Mouse (Mus musculus): ENCODE measurements at regions not wholly inside any gene's neighbourhood (a gene's known extent, or its start where the extent isn't known, plus 50 kb on each side); places are given as distances from the start of the nearest gene placed in this dataset.

DNA sequence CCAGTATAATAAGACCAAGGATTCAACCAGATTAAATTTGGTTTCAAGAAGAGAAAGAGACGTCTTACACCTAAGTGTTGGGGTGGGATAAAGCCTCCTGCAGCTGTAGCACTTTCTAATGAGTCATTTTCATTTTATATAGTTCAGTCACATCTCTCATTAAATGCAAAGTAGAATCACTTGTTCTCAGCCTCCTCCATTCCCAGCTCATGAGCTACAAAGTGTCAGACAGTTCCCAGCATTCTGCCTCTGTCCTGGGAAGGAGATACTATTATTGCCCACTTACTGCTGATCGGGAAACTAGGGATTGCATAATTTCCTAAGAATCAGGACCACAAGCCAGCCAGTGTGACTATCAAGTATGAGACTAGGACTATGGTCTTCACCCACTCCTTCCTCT, 158.9 kb downstream of the Tph2 start:
- no peak for DNase-seq (ENCODE audit: low spot score)

DNA sequence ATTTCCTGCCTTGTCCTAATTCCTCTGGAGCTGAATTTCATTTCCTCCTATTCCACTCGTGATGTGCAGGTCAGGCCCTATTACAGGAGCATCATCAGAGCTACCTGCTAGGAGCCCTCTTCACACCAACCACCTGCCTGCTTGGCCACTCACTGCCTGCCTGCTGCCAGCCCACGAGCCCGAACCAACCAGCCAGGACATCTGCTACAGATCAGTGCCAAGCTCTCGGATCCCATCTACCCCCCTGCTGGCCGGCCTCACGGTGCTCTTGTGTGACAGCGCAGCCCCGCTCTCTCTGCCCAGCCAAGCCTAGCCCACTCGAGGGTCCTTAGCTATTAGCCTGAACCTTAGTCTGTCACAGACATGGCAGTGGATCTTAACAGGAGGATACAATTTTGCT, 165.4 kb downstream of the Tph2 start:
- no peak for DNase-seq (ENCODE audit: low spot score)

DNA sequence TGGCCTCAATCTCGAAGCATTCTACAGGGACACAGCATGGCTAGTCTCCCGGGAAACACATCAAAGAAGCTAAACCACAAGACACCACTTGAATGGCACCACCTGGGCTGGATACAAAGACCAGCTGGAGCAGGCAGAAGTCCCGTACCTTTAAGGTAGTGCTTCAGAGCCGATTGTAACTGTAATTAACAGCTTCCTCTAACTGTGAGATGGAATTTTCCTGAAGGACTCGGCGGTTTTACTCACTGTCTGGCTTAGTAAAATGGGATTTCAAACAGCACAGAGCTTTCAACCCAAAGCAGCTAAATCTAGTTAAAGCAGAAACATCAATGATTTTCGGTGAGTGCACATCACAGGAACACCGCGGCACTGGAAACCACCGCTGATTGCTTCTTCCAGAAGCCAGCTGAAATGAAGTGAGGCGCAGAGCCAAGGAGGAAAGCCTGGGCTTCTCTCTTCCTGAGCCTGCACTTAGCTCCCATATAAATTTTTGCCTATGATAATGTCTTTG, 171.3 kb downstream of the Tph2 start:
- DNase-seq (ENCODE audit: low spot score), result no peak

- no peak for DNase-seq (ENCODE audit: low spot score)
Measured at GRCm38 (mm10) chr10:115012922-115013321, 171.9 kb downstream of the Tph2 start.

DNA sequence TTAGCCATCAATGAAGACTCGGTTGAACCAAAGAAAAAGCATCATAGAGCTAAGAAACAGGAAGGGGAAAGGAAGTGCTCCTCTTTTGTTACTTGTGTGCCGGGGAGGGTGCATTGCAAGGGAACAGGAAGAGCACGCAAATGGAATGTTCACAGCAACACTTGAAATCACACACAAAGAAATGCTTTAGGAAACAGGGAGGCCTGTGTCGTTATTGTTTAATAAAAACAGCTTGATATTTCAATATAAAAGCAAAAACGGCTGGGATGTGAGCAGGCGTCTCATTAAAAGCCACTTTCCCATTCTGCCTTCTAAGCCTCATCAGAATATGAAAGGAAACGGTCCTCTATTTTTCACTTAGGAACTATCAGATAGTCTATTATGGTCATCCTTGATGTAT, 172.5 kb downstream of the Tph2 start:
- no peak for DNase-seq (ENCODE audit: low spot score)

DNA sequence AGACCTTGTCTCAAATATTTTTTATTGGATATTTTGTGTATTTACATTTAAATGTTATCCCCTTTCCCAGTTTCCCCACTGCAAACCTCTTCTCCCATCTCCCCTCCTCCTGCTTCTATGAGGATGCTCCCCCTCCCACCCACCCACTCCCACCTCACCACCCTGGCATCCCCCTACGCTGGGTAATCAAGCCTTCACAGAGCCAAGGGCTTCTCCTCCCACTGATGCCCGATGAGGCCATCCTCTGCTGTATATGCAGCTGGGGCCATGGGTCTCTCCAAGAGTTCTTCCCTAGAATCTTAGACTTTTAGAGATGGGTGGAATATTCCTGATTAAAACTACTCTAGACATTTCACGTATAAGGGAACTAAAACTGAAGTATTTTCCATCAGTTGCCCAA, 172.9 kb downstream of the Tph2 start:
- DNase-seq (ENCODE audit: low spot score), result no peak

DNA sequence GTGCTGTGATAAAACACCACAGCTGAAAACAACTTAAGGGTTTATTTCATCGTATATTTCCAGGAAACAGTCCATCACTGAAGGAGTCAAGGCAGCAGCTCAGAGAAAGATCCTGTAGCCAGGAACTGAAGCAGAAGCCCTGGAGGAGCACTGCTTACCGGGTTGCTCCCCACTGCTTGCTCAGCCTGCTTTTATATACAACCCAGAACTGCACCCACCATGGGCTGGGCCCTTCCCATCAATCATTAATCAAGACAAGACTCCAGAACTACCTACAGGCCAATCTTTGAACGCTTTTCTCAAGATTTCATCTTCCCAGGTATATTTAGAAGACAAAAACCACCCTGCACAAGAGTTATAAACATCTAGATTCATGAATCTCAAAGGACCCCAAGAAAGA, 188.4 kb downstream of the Tph2 start:
- no peak for DNase-seq (ENCODE audit: low spot score)

DNA sequence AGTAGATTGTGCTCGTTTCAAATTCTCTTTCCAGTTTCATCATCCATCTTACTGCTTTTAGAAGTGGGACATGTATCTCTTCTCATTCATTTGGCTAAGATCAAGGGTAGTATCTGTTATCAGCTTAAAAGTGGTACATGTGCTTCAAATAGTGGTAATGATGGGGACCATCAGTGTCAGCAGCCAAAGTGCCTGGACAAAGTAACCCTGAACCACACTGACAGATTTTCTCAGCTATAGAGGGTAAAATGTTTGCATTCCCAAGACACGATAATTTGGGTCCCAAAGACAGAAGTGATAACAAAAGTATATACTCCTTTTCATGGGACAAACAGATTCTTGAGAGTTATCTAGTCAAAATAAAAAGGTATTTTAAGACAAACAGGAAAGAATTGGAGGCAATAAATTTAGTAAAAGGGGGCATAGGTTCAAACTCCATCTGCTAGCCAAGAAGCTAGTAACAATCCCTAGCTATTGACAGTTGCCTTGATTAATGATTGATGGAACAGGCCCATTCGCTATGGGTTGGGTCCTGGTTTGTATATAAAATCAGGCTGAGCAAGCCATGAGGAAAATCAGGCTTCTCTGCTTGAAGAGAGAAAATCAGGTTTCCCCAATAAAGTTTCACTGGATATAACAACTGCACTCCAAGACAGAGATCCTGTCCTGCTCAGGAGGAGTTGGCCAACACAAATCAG, 189.5 kb downstream of the Tph2 start:
- no peak for DNase-seq (ENCODE audit: low spot score)

DNA sequence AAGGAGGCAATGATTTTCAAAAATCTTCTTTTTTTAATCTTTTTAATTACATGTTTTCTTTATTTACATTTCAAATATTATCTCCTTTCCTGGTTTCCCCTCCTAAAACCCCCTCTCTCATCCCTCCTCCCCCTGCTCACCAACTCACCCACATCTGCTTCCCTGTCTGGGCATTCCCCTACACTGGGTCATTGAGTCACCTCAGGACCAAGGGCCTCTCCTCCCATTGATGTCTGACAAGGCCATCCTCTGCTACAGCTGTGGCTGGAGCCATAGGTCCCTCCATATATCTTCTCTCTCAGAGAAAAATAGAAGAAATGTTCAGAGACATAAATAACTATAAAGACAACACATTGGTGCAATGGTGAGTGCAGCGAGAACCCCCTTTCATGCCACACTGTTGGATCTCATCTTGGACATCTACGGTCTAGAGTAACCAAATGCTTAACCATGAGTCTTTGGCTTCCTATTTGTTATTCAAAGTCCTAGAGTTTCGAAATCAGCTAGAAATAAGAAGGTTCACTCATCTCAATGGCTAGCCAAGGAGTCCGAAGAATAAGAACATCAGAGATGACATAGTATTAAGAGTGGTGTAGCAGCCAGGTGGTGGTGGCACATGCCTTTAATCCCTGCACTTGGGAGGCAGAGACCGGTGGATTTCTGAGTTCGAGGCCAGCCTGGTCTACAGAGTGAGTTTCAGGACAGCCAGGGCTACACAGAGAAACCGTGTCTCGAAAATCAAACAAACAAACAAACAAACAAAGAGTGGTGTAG, 186.5 kb upstream of the Trhde start:
- no peak for DNase-seq (ENCODE audit: low spot score)

GRCm38 (mm10) chr10:114972364-114972763, 170.3 kb upstream of the Trhde start:
- DNase-seq (ENCODE audit: low spot score), result no peak

DNA sequence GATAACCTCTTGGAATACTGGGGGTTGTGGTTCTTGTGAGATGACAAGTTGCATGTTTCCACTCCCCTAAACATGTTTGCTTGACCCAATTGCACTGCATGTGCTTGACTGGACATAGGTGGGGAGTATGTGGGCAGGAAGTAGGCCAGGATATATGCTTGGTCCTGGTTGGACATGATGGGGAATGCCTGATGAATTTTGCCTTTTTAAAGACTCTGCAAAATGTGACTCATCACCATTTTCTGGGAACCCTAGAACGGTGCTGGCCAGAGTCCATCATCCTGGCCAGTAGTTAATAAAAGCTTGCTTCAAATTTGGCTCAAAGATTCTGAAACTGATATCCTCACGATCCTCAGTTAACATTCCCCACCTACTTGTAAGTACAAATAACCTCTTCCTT, 161.5 kb upstream of the Trhde start:
- DNase-seq (ENCODE audit: low spot score), result no peak

DNA sequence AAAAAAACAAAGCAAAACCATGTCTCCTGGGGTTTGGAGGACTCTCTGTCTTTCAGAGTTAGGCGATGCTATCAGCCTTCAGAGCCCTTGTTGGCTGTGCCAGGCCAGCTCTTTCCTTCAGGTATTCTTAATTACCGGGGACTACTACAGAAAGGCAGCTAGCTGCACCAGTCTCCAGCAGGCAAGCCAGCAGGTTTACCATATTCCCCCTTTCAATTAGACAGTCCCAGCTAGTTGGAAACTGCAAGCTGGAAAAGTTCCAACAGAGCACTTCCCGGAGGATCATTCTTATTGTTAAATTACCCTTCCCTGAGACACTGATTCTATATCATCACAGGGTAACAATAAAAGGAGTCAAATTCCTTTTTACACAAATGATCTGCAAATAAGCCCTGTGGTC, 155.8 kb upstream of the Trhde start:
- DNase-seq (ENCODE audit: low spot score), result no peak

GRCm38 (mm10) chr10:114956257-114956656, 154.2 kb upstream of the Trhde start:
- DNase-seq (ENCODE audit: low spot score), result no peak

DNA sequence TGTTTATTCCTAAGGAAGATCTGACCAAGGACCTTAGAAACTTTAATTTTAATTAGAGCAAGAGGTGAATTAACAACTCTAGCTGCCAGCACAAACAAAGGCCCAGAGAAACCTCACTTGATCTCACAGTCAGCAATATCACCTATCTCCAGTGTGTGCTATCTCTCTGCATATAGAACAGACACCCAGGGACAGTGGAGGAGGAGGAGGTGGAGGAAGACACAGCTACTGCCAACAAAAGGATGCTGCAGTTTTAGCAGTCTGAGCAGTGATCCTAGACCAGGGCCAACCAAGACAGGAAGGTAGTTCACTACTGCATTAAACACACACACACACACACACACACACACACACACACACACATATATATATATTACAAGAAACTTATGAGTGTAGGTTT, 153.5 kb upstream of the Trhde start:
- DNase-seq (ENCODE audit: low spot score), result no peak

DNA sequence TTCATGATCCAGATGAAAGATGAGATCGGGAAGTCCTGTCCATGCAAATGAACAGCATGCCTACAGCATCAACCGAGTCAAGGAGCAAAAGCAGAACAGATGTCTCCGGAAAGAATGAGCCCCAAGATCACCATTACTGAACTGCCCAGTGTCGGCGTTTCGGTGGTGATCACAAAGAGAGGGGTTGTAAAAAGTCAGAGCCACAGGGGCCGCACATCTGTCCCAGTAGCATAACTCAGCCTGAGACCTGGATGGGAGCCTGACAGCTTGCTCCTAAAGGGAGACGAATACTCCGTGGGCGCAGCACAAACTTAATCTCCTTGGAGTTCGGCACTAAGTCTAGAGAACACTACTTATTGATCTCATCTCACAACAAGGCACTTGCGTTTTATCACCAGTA, 151.3 kb upstream of the Trhde start:
- DNase-seq (ENCODE audit: low spot score), result no peak

DNA sequence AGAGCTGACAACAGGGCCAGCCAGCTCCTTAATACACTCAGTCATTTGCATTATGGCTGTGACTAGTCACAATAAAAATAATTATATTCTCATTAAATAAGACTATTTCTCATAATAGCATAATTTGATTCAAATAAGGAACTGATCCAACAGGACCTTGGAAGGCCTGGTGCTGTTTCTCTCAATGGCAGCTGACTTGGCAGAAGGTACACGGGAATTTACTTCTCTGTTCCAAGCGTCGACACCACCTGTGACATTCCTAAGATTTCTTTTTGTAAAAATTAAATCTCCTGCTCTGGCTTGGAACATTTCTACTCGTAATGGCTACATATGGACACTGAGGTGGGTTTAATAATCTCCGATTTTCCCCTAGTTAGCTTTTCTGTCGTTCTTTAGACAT, 147.1 kb upstream of the Trhde start:
- DNase-seq (ENCODE audit: low spot score), result no peak

DNA sequence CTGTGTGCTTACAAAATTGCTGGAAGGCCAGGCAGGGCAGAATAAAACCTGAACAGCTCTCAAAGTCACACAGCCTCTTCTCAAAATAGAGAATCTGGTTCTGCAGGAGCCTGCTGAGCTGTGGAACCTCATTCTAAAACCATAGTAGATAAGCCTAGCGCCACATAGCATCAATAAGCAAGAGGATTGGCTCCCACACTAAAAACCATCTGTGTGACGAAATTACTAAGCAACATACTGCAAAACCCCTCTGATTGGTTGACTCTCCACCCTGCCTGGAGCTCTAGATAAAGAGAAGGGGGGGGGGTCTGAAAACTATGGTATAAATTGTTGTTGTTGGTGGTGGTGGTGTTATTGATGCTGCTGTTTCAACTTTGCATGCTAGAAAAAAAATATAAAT, 122.6 kb upstream of the Trhde start:
- no peak for DNase-seq (ENCODE audit: low spot score)

DNA sequence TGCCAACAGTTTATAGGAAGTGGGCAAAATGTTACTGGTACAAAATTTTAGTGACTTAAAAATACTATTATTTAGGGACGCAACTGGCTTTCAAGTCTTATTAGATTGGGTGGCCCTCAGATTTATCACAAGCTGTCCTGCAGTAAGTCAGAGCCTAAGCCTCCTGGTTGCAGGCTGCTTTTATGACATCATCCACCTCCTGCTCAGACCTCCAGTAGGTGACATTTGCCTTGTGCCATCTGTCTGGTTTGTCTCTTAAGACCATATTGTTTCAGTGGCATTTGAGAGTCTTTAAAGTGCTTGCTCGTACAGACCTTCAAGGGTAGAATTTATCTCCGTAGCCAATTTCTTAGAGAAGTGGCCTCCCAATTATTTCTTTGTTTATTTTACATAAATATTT, 111.9 kb upstream of the Trhde start:
- no peak for DNase-seq (ENCODE audit: low spot score)

GRCm38 (mm10) chr10:114891916-114892315, 89.8 kb upstream of the Trhde start:
- DNase-seq (ENCODE audit: low spot score), result no peak

DNA sequence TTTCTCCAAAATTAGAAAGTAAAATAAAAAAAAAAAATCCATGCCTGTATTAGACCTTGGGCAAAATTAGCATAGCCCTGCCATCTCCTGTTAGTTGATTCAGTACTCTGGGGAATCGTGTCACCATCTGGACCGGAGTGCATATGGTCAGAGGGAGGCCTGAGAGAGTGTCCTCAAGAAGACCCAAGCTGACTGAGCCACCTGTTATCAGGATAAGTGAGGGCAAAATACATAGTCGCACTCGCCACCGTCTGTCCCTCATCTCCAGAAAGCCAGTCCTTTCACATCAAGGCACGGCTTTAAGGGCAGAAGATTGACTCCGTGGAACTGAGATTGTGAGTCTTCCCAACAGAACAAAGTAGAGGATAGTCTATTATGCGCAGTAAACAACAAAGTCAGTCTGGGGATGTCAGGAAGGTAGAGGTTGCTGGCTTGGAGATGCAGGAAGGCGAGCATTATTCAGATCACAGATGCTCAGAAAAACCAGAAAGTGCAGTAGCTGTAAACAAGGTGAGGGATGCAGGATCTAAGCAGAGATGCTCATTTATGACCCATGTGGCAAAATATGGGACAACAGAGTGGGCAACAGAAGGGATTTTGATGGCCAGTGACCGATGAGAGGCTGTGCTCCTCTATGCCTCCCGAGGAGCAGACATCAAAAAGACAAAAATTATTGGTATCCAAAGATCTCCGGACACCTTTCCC, 88.8 kb upstream of the Trhde start:
- DNase-seq (ENCODE audit: low spot score), result no peak

DNA sequence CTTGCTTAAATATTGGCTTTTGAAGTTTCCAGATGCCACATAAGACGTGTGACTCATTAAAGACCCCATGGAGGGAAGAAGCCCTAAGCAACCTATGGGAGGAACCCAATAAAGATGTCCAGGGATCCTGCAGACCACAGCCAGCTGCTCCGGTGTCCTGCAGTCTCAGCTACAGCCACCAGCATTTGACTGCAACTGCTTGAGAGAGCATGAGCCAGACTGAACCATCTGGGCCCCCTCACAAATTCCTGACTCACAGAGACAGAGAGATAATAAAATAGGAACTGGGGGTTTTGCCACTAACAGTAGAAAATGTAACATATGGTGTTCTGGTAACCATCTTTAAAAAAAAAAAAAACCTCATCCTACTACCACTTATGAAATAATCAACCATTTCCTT, 69.1 kb upstream of the Trhde start:
- DNase-seq (ENCODE audit: low spot score), result peak; percentile 38

DNA sequence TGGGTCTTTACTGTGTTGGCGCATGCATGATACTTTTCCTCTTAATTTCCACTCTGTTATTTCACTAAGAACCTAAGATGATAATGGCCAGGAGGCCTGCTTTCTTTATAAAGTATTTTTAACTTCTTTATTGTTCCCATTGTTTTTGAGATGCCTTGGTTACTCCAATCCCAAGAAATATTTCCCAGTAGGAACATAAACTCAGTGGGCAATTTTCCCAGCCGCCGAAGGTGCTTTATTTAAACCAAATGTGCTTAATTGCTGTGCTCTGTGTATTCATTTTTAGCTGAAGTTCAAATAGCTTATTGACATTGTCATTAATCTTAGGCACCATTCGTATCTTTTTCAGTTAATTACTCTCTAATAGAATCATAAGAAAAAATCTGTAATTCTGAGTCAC, 55.1 kb upstream of the Trhde start:
- DNase-seq (ENCODE audit: low spot score), result no peak

- DNase-seq (ENCODE audit: low spot score), result no peak
Measured at GRCm38 (mm10) chr10:114852688-114853087, 50.6 kb upstream of the Trhde start.
